Mouse (Mus musculus) embryo, embryonic 11.5 days (tissue): Measurements from ENCODE around the gene Specc1.

Experiments used
- DNase-seq: peaks from one replicate; pipeline ENCODE4 v3.0.0-alpha.2; 2012; ENCODE audit warnings: low read depth, low spot score

Gene Specc1

GRCm38 (mm10) chr11:62015071-62015654, 58.6 kb downstream of the Specc1 start:
- no peak for DNase-seq

GRCm38 (mm10) chr11:62016985-62017384, 60.4 kb downstream of the Specc1 start:
- DNase-seq: no peak

GRCm38 (mm10) chr11:62018315-62019205, 62.0 kb downstream of the Specc1 start:
- no peak for DNase-seq

- no peak for DNase-seq
These were observed 63.3 kb downstream of the Specc1 start for GRCm38 (mm10) chr11:62019857-62020256.

GRCm38 (mm10) chr11:62020898-62021297, 64.3 kb downstream of the Specc1 start:
- no peak for DNase-seq

- no peak for DNase-seq
These were observed 65.5 kb downstream of the Specc1 start for GRCm38 (mm10) chr11:62022105-62022504.

- DNase-seq: no peak
These were observed 66.3 kb downstream of the Specc1 start for GRCm38 (mm10) chr11:62022718-62023493.

- no peak for DNase-seq
These were observed 67.1 kb downstream of the Specc1 start for GRCm38 (mm10) chr11:62023494-62024233.

GRCm38 (mm10) chr11:62024234-62024601, 67.7 kb downstream of the Specc1 start:
- no peak for DNase-seq

GRCm38 (mm10) chr11:62024952-62025351, 68.4 kb downstream of the Specc1 start:
- no peak for DNase-seq

GRCm38 (mm10) chr11:62025770-62026169, 69.2 kb downstream of the Specc1 start:
- DNase-seq: no peak

- no peak for DNase-seq
These were observed 69.8 kb downstream of the Specc1 start for GRCm38 (mm10) chr11:62026345-62026815.

- DNase-seq: no peak
These were observed 70.7 kb downstream of the Specc1 start for GRCm38 (mm10) chr11:62027271-62027670.

GRCm38 (mm10) chr11:62027705-62028104, 71.1 kb downstream of the Specc1 start:
- DNase-seq: no peak

GRCm38 (mm10) chr11:62029171-62029570, 72.6 kb downstream of the Specc1 start:
- no peak for DNase-seq

- no peak for DNase-seq
These were observed 78.0 kb downstream of the Specc1 start for GRCm38 (mm10) chr11:62034564-62034963.

- DNase-seq: no peak
These were observed 78.7 kb downstream of the Specc1 start for GRCm38 (mm10) chr11:62035220-62035619.

- no peak for DNase-seq
These were observed 83.6 kb downstream of the Specc1 start for GRCm38 (mm10) chr11:62040122-62040521.

- no peak for DNase-seq
These were observed 88.1 kb downstream of the Specc1 start for GRCm38 (mm10) chr11:62044627-62045026.

GRCm38 (mm10) chr11:62045964-62046363, 89.4 kb downstream of the Specc1 start:
- no peak for DNase-seq
